Comparison of ENCODE assay signal across 25 mouse cellular contexts in the genomic region with DNA sequence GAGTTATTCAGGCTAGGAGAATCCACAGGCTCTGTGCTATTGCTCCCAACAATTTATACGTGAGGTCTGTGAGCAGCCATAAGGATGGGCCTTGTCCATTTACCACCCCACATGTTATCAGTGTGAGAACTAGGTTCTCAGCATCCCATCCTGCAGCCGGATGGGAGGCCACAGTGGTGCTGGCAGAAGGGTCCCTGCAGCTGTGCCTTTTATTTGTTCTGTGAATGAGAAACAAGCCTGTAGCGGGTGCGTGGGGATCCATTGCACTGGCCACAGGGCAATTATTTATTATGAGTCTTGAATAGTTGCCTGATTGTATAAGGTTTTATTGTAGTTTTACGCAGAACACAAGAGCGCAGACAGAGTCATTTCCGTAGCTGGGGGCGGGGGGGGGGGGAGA.
DNase-seq lines count a peak whose midpoint lies in the region; ATAC-seq and TF ChIP-seq lines count a peak whose summit lies in the region.
"Had no signal": no experiment of that assay in that cellular context is flagged by ENCODE, and none has a peak within 500 bp of the region (broad histone marks: within the 10 kb centered on the region; RNA-seq: fewer than 3 reads in every experiment).

No protein-coding gene starts in this region.

- H3K27ac ChIP-seq in forebrain, embryonic 13.5 days, result peak overlapping the region; percentile 4; the same call in 1 of the 2 replicates
- no peak overlapping the region for H3K27ac ChIP-seq in forebrain, embryonic 11.5 days (ENCODE audit: low read depth, low read length)
- H3K27ac ChIP-seq in forebrain, embryonic 16.5 days (ENCODE audit: low read length), result no peak overlapping the region
- H3K27ac ChIP-seq in limb, embryonic 12.5 days, result peak overlapping the region; percentile 83
- H3K27ac ChIP-seq: embryonic facial prominence, embryonic 12.5 days; gastrocnemius, adult 2 months; hindbrain, embryonic 15.5 days; layer of hippocampus, adult 2 months; liver, embryonic 15.5 days had no signal

- WGBS in forebrain, embryonic 13.5 days, result 39% methylated on average over 8 of the region's 8 CpGs
- WGBS in forebrain, embryonic 11.5 days, result 68% methylated on average over 8 of the region's 8 CpGs
- 40% methylated on average over 8 of the region's 8 CpGs for WGBS in forebrain, embryonic 16.5 days
- WGBS in limb, embryonic 12.5 days, result 28% methylated on average over 8 of the region's 8 CpGs

- no peaks in the 10 kb centered on the region for H3K36me3 ChIP-seq in forebrain, embryonic 13.5 days (ENCODE audit: poor library complexity, severe bottlenecking)
- no peaks in the 10 kb centered on the region for H3K36me3 ChIP-seq in forebrain, embryonic 11.5 days (ENCODE audit: control insufficient read depth, insufficient read depth, low read length)
- no peaks in the 10 kb centered on the region for H3K36me3 ChIP-seq in forebrain, embryonic 16.5 days (ENCODE audit: control insufficient read depth, insufficient read depth)
- H3K36me3 ChIP-seq in limb, embryonic 12.5 days, result no peaks in the 10 kb centered on the region
- H3K36me3 ChIP-seq: embryonic facial prominence, embryonic 12.5 days; hindbrain, embryonic 15.5 days; liver, embryonic 15.5 days had no signal

- H3K9ac ChIP-seq in forebrain, embryonic 13.5 days, result no peak overlapping the region
- no peak overlapping the region for H3K9ac ChIP-seq in forebrain, embryonic 11.5 days (ENCODE audit: low read length)
- no peak overlapping the region for H3K9ac ChIP-seq in forebrain, embryonic 16.5 days (replicated peaks; ENCODE audit: low read depth, low read length)
- no peak overlapping the region for H3K9ac ChIP-seq in limb, embryonic 12.5 days (replicated peaks)
- H3K9ac ChIP-seq: embryonic facial prominence, embryonic 12.5 days; hindbrain, embryonic 15.5 days; liver, embryonic 15.5 days had no signal

- no peaks in the 10 kb centered on the region for H3K27me3 ChIP-seq in forebrain, embryonic 13.5 days
- no peaks in the 10 kb centered on the region for H3K27me3 ChIP-seq in forebrain, embryonic 11.5 days (ENCODE audit: control insufficient read depth, insufficient read depth, low read length)
- H3K27me3 ChIP-seq in forebrain, embryonic 16.5 days (replicated peaks; ENCODE audit: control insufficient read depth, insufficient read depth, low read length), result no peaks in the 10 kb centered on the region
- H3K27me3 ChIP-seq in limb, embryonic 12.5 days, result no peaks in the 10 kb centered on the region
- H3K27me3 ChIP-seq: embryonic facial prominence, embryonic 12.5 days; hindbrain, embryonic 15.5 days; liver, embryonic 15.5 days had no signal

- intact Hi-C loops in left cerebral cortex, postnatal 10 days (cut with DNase I), result no loop called here

- H3K4me1 ChIP-seq in forebrain, embryonic 13.5 days, result 0 out of 2 replicates have a peak, but pooled peaks cover 4% of the 10 kb centered on the region
- peaks cover 2% of the 10 kb centered on the region; the same call in 1 of the 2 replicates for H3K4me1 ChIP-seq in forebrain, embryonic 11.5 days (replicated peaks; ENCODE audit: control insufficient read depth, insufficient read depth, low read length)
- H3K4me1 ChIP-seq in forebrain, embryonic 16.5 days (replicated peaks; ENCODE audit: control insufficient read depth, insufficient read depth, low read length), result no peaks in the 10 kb centered on the region; the same call in 1 of the 2 replicates
- H3K4me1 ChIP-seq in limb, embryonic 12.5 days (replicated peaks), result peaks cover 63% of the 10 kb centered on the region
- H3K4me1 ChIP-seq: hindbrain, embryonic 15.5 days; liver, embryonic 15.5 days had no signal

- no peak overlapping the region for H3K4me3 ChIP-seq in forebrain, embryonic 13.5 days
- no peak overlapping the region for H3K4me3 ChIP-seq in forebrain, embryonic 11.5 days (ENCODE audit: low read depth, low read length)
- no peak overlapping the region for H3K4me3 ChIP-seq in forebrain, embryonic 16.5 days (replicated peaks; ENCODE audit: low read length)
- H3K4me3 ChIP-seq in limb, embryonic 12.5 days (replicated peaks), result no peak overlapping the region
- H3K4me3 ChIP-seq: embryonic facial prominence, embryonic 12.5 days; gastrocnemius, adult 2 months; hindbrain, embryonic 15.5 days; layer of hippocampus, adult 2 months; liver, embryonic 15.5 days had no signal

- DNase-seq in forebrain, embryonic 11.5 days (ENCODE audit: low spot score), result no peak
- DNase-seq in brain, embryonic 14.5 days (ENCODE audit: low read depth), result peak; percentile 62
- no peak for DNase-seq in left cerebral cortex, postnatal 10 days (ENCODE audit: extremely low spot score in 1 of 2, low spot score in 2 of 2)
- DNase-seq in layer of hippocampus, adult 8-10 months (ENCODE audit: low spot score in 2 of 2), result no peak
- no peak for DNase-seq in cerebellum, adult 9-10 months
- DNase-seq: adrenal gland, postnatal 25 days; cerebellum, adult 9-11 months; gastrocnemius, adult 2 months; kidney, adult 9 months; kidney, postnatal 25 days; left cerebral cortex, postnatal 4 days; lung, postnatal 4 days; midbrain, embryonic 14.5 days; thymus, adult 18-20 months; thymus, postnatal 36 days had no signal

- TF ChIP-seq CTCF in brain, embryonic 14.5 days (IDR thresholded peaks at IDR 0.05; ENCODE audit: borderline replicate concordance, extremely low read depth, insufficient read depth, insufficient read length), result no peak

- no peaks in the 10 kb centered on the region for H3K9me3 ChIP-seq in forebrain, embryonic 13.5 days (replicated peaks)
- H3K9me3 ChIP-seq in forebrain, embryonic 11.5 days (ENCODE audit: control insufficient read depth, low read length), result no peaks in the 10 kb centered on the region
- H3K9me3 ChIP-seq in forebrain, embryonic 16.5 days (ENCODE audit: control insufficient read depth, low read length), result no peaks in the 10 kb centered on the region
- H3K9me3 ChIP-seq in limb, embryonic 12.5 days, result peaks cover 5% of the 10 kb centered on the region
- H3K9me3 ChIP-seq: hindbrain, embryonic 15.5 days; liver, embryonic 15.5 days had no signal

- no peak overlapping the region for H3K4me2 ChIP-seq in forebrain, embryonic 13.5 days
- no peak overlapping the region for H3K4me2 ChIP-seq in forebrain, embryonic 11.5 days (ENCODE audit: low read depth, low read length, severe bottlenecking)
- H3K4me2 ChIP-seq in forebrain, embryonic 16.5 days (ENCODE audit: low read length), result no peak overlapping the region
- peak overlapping the region; percentile 15; the same call in 1 of the 2 replicates for H3K4me2 ChIP-seq in limb, embryonic 12.5 days
- H3K4me2 ChIP-seq: embryonic facial prominence, embryonic 12.5 days; heart, embryonic 11.5 days; hindbrain, embryonic 15.5 days; liver, embryonic 15.5 days had no signal

- 0 out of 2 replicates have a peak, but pooled peaks have one; percentile 27 for ATAC-seq in forebrain, embryonic 13.5 days
- no peak for ATAC-seq in forebrain, embryonic 11.5 days (replicated peaks; ENCODE audit: low FRiP score)
- peak; percentile 45; the same call in 1 of the 2 replicates for ATAC-seq in forebrain, embryonic 16.5 days
- peak; percentile 49 for ATAC-seq in limb, embryonic 12.5 days (ENCODE audit: insufficient number of reproducible peaks, insufficient read depth, low FRiP score, low TSS enrichment, low read depth)
- ATAC-seq: CD4-positive, CD25-positive, alpha-beta regulatory T cell, adult 4 months; intestine, embryonic 16.5 days had no signal

- TF ChIP-seq POLR2A in brain, embryonic 14.5 days (IDR thresholded peaks at IDR 0.05; ENCODE audit: borderline replicate concordance, extremely low read depth, insufficient read depth, insufficient read length, poor library complexity, severe bottlenecking), result no peak

Comparison
In these comparisons a context has a peak if more than half of its experiments do, and no peak if none do; other contexts are left out.
1. H3K27ac ChIP-seq: peak in forebrain, embryonic 13.5 days (single experiment) and limb, embryonic 12.5 days (single experiment); none in forebrain, embryonic 11.5 days (single experiment) and forebrain, embryonic 16.5 days (single experiment).